ENCODE assay signal across 7 mouse cellular contexts in genomic region chr2:70629339-70629761, GRCm38 (mm10). TPM values are rescaled to one million over a fixed set of nuclear protein-coding genes. Genes with fewer than 3 reads are reported as not detected.
DNase-seq lines count a peak whose midpoint lies in the region; ATAC-seq and TF ChIP-seq lines count a peak whose summit lies in the region.

No protein-coding gene starts in this region.

- peak overlapping the region; percentile 68; the same call in 1 of the 2 replicates for H3K27ac ChIP-seq in embryonic facial prominence, embryonic 15.5 days (replicated peaks)
- no peak overlapping the region for H3K27ac ChIP-seq in intestine, embryonic 15.5 days
- no peak overlapping the region for H3K27ac ChIP-seq in liver, postnatal 0 days (ENCODE audit: low read depth)

- H3K4me3 ChIP-seq in embryonic facial prominence, embryonic 15.5 days (replicated peaks): peak overlapping the region; percentile 30
- peak overlapping the region; percentile 9; the same call in 1 of the 2 replicates for H3K4me3 ChIP-seq in intestine, embryonic 15.5 days (replicated peaks)
- no peak overlapping the region for H3K4me3 ChIP-seq in liver, postnatal 0 days (ENCODE audit: low read depth, low read length)

- WGBS in embryonic facial prominence, embryonic 15.5 days: 6% methylated on average over 10 of the region's 10 CpGs
- 20% methylated on average over 10 of the region's 10 CpGs for WGBS in intestine, embryonic 15.5 days
- WGBS in liver, postnatal 0 days (ENCODE audit: insufficient replicate concordance): 34% methylated on average over 10 of the region's 10 CpGs

- H3K27me3 ChIP-seq in embryonic facial prominence, embryonic 15.5 days: no peaks in the 10 kb centered on the region
- no peaks in the 10 kb centered on the region for H3K27me3 ChIP-seq in intestine, embryonic 15.5 days (replicated peaks)
- no peaks in the 10 kb centered on the region for H3K27me3 ChIP-seq in liver, postnatal 0 days (ENCODE audit: insufficient read depth, low read length)

- peak overlapping the region; percentile 51 for H3K4me2 ChIP-seq in embryonic facial prominence, embryonic 15.5 days (replicated peaks)
- peak overlapping the region; percentile 43 for H3K4me2 ChIP-seq in intestine, embryonic 15.5 days (replicated peaks)
- no peak overlapping the region for H3K4me2 ChIP-seq in liver, postnatal 0 days (ENCODE audit: low read depth, low read length)

- peak; percentile 85 for ATAC-seq in embryonic facial prominence, embryonic 15.5 days (ENCODE audit: insufficient number of reproducible peaks, low FRiP score, low TSS enrichment, low read depth)
- ATAC-seq in intestine, embryonic 15.5 days: peak; percentile 82
- ATAC-seq in liver, postnatal 0 days: peak; percentile 47; the same call in 1 of the 2 replicates

- H3K9me3 ChIP-seq in embryonic facial prominence, embryonic 15.5 days (replicated peaks): 0 out of 2 replicates have a peak, but pooled peaks cover 5% of the 10 kb centered on the region
- no peaks in the 10 kb centered on the region for H3K9me3 ChIP-seq in intestine, embryonic 15.5 days
- no peaks in the 10 kb centered on the region for H3K9me3 ChIP-seq in liver, postnatal 0 days (ENCODE audit: low read length)

- no peak for TF ChIP-seq CTCF in liver, postnatal 0 days (IDR thresholded peaks at IDR 0.05; ENCODE audit: low read depth)

- no peaks in the 10 kb centered on the region for H3K36me3 ChIP-seq in embryonic facial prominence, embryonic 15.5 days
- no peaks in the 10 kb centered on the region for H3K36me3 ChIP-seq in intestine, embryonic 15.5 days
- H3K36me3 ChIP-seq in liver, postnatal 0 days (replicated peaks; ENCODE audit: insufficient read depth, low read length): no peaks in the 10 kb centered on the region

- H3K4me1 ChIP-seq in embryonic facial prominence, embryonic 15.5 days: peaks cover 10% of the 10 kb centered on the region
- no peaks in the 10 kb centered on the region for H3K4me1 ChIP-seq in intestine, embryonic 15.5 days (replicated peaks)
- H3K4me1 ChIP-seq in liver, postnatal 0 days (ENCODE audit: insufficient read depth): no peaks in the 10 kb centered on the region

- H3K9ac ChIP-seq in embryonic facial prominence, embryonic 15.5 days: no peak overlapping the region
- H3K9ac ChIP-seq in intestine, embryonic 15.5 days: no peak overlapping the region
- no peak overlapping the region for H3K9ac ChIP-seq in liver, postnatal 0 days (replicated peaks)

- no peak for TF ChIP-seq EP300 in liver, postnatal 0 days (IDR thresholded peaks at IDR 0.05; ENCODE audit: low read depth)

- peak; percentile 13 for DNase-seq in thymus, postnatal 0 days (ENCODE audit: low spot score)
- no peak for DNase-seq in thymus, postnatal 36 days
- DNase-seq in liver, postnatal 0 days: no peak
- DNase-seq in right cerebral cortex, adult 2 months (ENCODE audit: low spot score in 2 of 2): peak; percentile 22 to 37
- DNase-seq in cerebellum, adult 8-10 months: no peak

RNA-seq across cellular contexts. Expression of gene Gorasp2, which starts 32.0 kb away (rescaled TPM):
- polyA plus RNA-seq in thymus, postnatal 0 days (2015; fragmentation: Nextera tagmentation; extraction: Ambion mirVana): 119 and 121 TPM in 2 replicates
- 178 and 191 TPM in 2 replicates for polyA plus RNA-seq in embryonic facial prominence, embryonic 15.5 days (2015; fragmentation: Nextera tagmentation; extraction: Ambion mirVana)
- polyA plus RNA-seq in intestine, embryonic 15.5 days (2015; fragmentation: Nextera tagmentation; extraction: Ambion mirVana): 163 and 172 TPM in 2 replicates
- 61.8 and 64.7 TPM in 2 replicates for polyA plus RNA-seq in liver, postnatal 0 days (2015; fragmentation: Nextera tagmentation; extraction: Ambion mirVana)

RNA-seq across cellular contexts. Expression of gene Gm26558, which starts 32.6 kb away (rescaled TPM):
- 3.0 and 3.6 TPM in 2 replicates for polyA plus RNA-seq in thymus, postnatal 0 days (2015; fragmentation: Nextera tagmentation; extraction: Ambion mirVana)
- polyA plus RNA-seq in embryonic facial prominence, embryonic 15.5 days (2015; fragmentation: Nextera tagmentation; extraction: Ambion mirVana): 4.9 and 5.6 TPM in 2 replicates
- polyA plus RNA-seq in intestine, embryonic 15.5 days (2015; fragmentation: Nextera tagmentation; extraction: Ambion mirVana): 3.7 and 4.1 TPM in 2 replicates
- 0.80 and 1.2 TPM in 2 replicates for polyA plus RNA-seq in liver, postnatal 0 days (2015; fragmentation: Nextera tagmentation; extraction: Ambion mirVana)

Comparison
In these comparisons a context has a peak if more than half of its experiments do, and no peak if none do; other contexts are left out.
1. DNase-seq: peak in thymus, postnatal 0 days (single experiment) and right cerebral cortex, adult 2 months (2 of 2); none in thymus, postnatal 36 days (0 of 2), liver, postnatal 0 days (single experiment) and cerebellum, adult 8-10 months (single experiment).
2. Peak in every context shown above with its lines, with median percentiles within 50 percentile points of each other: ATAC-seq.